Mouse (Mus musculus) thymus, postnatal 0 days (tissue): ENCODE measurements around the gene Engase. TPM values are rescaled to one million over a fixed set of nuclear protein-coding genes. Genes with fewer than 3 reads are reported as not detected.

Experiments used
- DNase-seq: peaks from one replicate; pipeline ENCODE4 v3.0.0-alpha.2; 2015; ENCODE audit warnings: low spot score
- polyA plus RNA-seq: library from polyadenylated mRNA; unstranded; fragments of >200 nt; fragmentation: Nextera tagmentation; extraction: Ambion mirVana; gene quantifications from 2 replicates; pipeline ENCODE4 v1.2.1, GENCODE M21; 2015

Gene Engase
- polyA plus RNA-seq, result 16.0 and 17.1 TPM in 2 replicates

DNA sequence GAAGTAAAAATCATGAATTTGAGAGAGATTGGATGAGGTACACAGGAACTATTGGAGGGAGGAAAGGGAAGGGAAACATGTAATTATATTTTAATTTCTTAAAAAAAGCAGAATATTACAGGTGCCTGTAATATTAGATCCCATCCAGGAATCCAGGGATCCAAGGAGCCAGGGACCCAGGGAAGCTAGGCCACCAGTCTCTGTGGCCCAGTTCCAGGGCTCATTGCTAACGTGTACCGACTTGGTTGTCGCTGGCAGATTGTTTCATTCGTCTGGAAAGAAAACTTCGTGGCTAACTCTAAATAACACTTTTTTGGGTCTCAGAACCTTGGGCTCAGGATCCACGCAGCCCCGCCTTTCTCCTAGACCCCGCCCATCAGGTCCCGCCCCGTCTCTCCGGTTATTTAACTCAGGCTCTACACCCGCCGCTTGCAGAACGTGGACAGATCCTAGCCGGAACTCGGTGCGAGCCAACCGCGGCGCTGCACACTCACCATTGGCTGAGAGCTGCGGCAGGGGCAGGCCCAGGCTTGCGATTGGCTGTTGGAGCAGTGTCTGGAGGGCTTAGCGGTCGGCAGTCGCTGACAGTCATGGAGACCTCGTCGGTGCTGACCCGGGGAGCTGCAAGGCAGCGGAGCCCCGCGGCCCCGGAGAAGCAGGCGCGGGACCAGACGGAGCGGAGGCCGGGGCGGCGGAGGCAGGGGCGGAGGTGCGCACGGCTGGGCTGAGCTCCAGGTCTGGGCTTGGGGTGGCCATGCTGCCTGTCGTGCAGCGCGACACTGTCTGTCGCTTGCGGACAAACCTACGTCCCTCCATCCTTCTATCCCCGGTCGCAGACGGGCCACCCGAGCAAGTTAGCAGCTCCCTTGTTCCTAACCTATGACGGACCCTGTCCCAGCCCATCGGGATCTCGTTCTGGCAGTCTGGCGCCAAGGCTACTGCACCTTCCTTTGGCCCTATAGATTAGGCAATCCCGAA is at the start of gene Engase:
Gene Engase, plus strand, starts transcription at position 434 of the 978 bp plus-strand sequence.
- DNase-seq, result peak; percentile 95

DNA sequence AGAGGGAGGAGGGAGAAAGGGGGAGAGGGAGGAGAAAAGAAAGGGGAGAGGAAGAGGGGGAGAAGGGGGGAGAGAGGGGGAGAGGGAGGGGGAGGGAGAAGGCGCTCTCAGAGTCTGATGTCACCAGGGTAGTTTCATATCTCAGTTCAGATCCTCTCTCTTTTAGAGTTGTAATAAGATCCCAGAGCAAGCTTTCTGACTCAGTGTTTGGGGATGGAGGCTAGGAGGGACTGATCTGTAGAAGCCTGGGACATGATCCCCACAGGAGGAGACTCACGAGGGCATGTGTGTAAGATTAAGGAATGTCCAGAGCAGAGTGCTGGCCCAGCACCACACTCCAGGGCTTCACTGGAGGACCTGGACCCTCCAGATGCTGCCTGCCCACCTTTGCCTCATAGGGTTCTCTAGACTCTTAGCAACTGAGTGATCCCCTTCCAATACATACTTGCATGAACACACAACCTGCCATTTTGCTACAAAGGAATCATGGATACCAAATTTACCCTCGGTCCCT is 49.3 kb upstream of the Engase start:
- DNase-seq, result no peak

DNA sequence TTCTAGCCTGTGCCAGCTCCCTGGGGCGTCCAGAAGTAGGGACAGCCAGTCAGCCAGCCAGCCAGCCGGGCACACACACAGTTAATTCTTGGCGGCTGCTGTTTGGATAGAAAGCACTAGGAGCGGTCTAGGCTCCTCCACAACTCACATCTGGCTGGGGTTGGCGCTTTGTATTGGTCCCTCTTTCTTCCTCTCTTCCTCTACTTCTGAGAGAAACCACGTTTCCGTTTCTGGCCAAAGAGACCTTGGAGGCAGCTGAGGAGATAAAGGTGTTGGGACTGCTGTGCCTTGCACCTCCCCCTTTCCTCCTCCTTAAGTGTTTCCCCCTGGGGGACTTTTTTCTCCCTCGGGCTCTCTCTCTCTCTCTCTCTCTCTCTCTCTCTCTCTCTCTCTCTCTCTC is 48.6 kb upstream of the Engase start, which contains the start of gene C1qtnf1:
Gene C1qtnf1, plus strand, starts transcription at position 218 of the 400 bp plus-strand sequence.
- peak; percentile 71 for DNase-seq

DNA sequence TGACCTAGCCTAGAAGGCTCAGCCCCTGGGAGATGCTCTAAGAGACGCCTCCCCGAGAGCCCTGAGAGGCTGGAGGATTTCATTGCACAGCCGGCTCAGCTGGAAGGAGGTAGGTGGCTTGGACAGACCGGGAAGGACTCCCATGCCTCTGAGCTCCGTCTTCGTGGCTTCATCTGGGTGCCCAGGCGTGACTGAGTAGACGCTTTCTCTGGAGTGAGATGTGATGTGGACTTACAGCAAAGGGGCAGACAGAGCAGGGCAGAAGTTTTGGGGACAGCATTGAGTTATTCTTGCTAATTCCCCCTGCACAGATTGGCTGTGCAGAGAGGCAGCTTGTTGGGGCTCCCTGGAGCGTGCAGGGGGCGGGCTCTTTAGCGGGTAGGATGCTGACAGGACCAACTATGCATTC is 48.2 kb upstream of the Engase start:
- no peak for DNase-seq

DNA sequence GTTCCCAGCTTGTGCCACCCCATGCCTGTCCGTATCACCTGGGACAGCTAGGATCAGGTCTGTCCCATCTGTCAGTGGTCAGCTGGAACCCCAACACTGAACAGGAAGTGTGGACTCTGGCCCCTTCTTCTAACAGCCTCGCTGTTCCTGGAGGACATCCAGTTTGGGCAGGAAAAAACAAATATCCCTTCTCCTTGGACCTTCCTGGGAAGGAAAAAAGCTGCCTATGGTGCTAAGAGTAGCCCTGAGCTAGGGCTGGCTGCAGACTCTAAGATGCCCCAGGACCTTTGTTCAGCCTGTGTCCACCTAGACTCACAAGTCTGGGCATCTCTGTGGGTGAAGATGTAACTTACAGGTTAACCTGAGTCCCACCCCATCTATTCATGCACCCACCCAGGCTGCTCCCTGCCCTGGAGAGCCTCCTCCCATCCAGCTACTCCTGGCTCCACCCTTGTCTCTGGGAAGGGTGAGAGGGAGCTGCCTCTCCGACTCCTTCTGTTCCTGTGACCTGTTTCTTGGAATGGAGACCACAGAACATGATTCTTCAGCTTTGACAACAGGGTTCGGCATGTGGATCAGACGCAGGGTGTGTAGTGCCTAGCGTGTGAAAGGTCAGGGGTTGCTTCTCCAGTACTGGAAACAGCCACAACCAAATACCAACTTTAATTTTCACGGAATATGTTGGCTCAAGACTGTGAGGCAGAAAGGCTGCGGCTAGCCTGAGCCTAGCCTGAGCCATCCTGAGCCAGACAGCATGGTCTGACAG is 47.5 kb upstream of the Engase start:
- no peak for DNase-seq

DNA sequence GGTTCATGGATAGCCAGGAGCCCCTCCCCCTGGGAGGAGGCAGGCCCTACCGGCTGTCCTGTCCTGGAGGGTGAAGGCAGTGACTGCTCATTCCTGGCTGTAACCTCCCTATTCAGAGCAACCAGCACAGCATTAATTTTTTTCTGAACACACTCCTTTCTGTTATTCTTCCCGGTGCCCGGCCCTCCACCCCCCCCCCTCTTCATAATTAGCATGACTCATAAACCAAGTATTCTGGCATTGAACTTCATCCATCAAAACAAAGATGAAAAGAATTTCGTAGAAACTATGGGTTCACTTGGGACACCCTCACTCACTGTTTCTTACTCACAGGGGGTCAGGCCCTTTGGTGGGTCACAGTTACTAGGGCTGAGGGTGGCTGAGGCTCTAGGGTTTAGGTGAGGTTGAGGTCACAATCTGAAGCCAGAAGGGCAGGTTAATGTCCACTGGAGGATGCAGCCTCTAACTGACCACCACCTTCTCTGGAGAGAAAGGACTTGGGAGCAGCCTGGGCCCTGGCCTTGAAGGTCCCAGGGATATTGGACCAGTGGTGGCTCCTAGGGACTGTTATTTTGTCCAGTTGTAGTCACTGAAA is 46.2 kb upstream of the Engase start:
- DNase-seq, result no peak

DNA sequence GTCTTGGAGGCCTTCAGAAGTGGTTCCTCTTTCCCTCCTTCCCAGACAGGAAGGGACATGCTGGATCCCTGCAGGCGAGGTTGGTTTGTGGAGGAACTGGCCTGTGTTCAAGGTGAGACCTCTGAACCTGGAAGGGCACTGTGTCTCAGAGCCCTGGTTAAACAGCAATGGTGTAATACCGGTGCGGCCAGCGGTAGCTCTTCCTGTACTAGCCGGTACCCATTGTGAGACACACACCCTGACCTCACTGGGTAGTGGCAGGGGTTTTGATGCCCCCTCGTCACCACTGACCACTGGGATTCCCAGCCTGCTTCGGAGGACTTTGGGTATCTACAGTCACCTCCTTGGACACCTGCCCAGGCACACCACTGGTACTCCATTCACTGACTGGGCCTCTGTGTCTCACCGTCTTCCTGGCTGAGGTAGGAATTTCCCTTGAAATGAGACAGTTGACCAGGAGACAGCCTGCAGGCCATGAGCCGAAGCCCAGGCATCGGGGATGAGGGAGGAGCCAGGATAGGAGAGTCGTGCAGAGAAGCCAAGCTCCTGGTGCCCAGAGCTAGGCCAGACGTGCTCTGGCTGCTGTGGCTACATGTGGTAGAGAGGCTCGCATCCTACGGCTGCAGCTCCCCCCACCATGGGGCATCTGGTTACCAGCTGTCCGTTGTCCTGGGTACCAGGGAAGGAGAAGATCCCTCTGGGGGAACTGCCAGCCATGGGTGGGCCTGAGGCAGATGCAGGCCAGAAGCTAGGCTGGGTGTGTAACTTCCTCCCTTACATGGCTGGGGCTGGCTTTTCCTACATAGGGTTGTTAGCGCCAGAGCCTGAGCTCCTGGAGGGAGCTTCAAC is 45.3 kb upstream of the Engase start:
- DNase-seq, result no peak

DNA sequence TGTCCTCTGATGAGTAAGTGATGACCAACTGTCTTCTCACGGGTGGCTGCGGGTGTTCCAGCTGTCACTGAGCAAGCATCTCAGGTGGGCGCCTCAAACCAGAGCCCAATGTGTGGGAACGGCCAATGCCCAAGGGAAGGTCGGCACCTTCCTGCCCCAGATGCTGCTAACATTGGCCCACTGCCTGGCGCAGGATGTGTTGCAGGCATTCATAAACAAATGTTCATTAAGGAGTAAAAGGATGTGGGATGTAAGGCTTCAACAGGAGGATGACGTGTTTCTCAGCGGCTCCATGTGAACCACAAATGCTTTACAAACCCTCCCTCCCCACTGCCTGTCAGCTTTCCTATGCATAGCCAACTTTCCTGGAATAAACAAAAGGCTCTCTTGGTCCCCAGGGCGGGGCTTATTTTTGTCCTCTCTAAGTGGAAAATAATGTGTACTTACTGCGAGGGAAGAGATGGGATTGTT is 43.2 kb upstream of the Engase start:
- DNase-seq, result no peak

DNA sequence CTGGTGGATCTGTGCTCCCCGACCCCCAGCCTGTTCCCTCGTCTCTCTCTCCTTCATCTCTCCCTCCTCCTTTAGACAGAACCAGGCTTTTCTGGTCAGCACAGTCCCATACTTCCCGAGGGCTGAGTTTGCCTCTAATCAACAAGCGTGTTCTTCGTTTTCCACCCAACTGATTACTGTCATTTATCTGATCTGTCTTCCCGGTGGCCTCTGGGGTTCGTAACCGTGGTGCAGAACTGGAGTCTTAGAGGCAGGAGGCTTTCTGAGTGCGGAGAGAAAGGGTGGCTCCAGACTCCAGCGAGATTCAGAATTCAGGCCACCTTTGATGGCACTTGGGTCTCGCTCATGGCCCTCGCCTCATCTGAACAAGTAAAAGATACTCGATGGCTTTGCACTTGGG is 42.5 kb upstream of the Engase start:
- DNase-seq, result no peak

DNA sequence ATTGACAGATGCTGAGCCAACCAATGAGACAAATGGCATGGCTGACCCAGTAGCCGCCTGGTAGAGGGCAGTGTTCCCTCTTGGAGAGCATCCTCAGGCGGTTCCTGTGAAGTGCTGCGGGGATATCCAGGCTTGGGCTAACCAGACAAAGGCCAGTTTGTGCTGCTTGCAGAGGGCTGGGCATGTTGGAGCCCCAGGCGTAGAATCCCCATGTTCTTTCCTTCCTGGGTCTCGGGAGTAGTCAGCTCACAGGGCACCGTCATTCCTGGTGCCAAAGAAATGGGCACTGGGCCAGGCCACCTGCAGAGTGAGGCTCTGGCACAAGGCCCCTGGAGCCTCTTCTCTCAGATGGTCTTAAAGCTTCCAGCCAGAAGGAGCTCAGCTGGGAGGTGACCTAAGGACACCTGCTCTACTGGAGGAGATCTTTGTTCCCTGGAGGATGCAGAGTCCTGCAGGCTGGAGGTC is 40.1 kb upstream of the Engase start:
- DNase-seq, result no peak

DNA sequence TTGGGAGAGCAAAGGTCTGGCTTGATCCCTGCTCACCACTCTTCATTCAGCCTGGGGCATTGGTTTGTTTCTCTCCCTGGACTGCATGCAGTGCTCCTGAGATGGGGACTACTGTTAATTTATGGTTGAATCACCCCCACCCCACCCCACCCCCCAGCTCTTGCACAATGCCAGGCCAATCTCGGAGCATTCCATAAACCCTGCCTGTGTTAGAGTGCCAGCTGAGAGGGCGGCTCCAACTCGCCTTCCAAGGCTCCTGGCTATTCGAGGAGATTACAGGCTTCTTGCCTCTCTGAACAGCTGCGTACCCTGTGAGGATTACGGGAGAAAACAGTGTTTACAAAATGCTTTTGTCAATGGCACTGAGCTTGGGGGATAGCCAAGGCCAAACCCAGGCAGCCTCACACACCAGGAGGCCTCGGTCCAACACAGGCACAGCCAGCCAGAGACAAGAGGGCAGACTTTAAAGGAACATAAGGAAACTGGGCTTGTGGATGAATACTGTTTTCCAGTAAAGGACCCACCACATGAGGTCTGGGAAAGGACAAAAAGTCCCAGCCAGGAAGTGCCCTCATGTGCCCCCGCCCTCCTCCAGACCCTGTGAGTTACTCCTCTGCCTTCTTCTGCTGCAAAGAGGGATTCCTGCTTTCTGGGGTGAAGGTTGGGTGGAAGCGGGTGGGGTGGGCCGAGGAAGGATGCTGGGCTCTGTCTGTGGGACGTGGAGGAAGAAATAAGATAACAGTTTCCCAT is 37.8 kb upstream of the Engase start:
- no peak for DNase-seq

DNA sequence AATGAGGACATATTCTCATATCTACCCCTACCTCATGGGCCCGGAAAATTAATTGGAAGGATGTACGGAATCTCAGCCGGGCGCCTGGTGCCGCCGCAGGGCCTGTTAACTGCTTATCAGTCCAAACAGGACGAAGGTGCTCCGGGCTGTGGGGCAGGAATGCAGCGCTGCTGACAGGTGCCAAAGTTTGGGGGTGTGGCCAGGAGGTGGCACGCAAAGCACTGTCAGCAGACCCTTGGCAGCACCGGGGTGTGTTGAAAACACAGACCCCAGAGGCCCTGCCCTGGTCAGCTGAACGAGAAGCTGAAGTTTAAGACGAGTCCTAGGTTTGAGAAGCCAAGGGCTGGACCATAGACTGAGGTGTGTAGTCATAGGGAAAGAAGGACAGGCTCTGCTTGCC is 33.9 kb upstream of the Engase start:
- DNase-seq, result no peak

DNA sequence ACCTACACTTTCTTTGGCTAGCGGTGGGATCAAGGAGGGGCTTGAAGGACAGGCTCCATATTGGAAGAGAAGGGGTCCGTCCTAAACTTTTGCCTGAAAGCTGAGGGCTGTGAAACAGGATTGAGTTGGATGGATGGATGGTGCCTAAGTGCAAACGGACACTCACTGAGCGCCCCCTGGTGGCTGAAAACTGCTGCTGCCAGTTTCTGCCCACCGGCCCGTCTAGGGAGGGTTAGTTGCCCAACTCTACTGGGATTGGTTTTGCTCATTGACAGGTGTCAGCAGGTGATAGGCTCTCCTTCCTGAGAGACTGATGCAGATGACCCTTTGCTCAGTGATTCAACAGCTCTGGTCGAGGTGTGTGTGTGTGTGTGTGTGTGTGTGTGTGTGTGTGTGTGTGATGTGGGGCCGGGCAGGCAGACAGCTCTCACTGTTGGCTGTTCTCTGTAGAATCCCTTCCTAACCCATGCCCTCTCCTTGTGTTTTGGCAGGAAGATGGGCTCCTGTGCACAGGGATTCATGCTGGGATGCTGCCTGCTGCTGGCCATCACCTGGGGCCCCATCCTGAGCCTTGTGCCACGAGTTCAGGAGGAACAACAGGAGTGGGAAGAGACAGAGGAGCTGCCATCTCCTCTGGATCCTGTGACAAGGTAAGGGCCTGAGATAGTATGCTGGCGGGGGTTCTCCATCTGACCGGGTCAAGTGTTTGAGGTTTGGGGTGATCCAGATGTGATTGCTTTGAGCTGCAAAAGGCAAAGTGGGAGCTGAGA is 33.2 kb upstream of the Engase start:
- peak; percentile 74 for DNase-seq

DNA sequence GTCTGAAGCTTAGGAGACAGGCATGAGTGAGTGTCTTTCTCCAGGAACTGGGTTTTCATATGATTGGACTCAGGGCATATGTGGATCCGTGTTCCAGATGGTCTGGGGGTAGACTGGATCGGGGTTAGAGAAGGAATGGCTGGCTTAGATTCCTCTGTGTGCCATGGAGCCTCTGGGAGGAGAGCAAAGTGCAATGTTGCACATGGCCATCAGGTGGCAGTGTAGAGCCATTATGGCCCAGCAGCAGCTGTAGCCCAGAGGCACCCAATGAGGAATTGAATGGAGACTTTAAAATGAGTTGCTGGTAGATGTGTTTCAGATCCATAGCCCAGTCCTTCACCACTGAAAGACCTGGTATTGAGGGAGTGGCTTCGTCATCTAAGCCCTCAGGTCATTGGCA is 30.8 kb upstream of the Engase start:
- peak; percentile 77 for DNase-seq

DNA sequence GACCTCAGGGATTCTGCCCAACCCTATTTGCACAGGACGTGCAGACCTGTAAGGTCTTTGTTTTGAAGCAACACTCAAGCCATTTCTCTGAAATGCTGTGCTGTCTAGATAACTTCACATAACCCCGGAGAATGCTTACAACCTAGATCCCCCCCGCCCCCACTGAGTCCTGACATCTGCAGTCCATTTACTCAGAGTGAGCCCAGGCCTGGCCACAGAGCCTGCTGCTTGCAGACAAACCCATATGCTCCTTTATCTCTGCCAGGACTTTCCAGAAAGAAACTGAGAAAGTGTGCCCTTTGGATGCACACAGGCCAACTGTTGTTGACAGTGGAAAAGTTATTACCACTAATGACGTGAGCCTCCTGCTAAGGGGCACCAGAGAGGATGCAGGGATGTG is 29.3 kb upstream of the Engase start:
- DNase-seq, result no peak

DNA sequence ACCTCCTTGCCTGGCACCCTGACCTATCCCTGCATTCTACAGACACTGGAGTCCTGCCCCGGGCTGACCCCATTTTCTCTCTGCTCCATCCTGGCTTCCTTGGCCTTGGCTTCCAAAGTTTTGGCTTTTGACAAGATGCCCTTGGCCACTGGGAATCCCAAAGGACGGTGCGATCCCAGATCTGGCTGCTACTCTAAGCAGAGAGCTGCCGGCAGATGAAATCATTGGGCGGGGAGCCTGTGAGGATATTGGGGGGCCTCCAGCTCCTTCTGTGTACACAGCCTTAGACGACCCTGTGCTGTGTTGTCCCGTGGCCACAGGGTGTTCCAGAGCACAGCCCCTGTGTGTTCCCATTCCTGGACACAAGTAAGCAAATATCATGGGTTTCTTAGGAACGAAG is 28.2 kb upstream of the Engase start:
- DNase-seq, result no peak

DNA sequence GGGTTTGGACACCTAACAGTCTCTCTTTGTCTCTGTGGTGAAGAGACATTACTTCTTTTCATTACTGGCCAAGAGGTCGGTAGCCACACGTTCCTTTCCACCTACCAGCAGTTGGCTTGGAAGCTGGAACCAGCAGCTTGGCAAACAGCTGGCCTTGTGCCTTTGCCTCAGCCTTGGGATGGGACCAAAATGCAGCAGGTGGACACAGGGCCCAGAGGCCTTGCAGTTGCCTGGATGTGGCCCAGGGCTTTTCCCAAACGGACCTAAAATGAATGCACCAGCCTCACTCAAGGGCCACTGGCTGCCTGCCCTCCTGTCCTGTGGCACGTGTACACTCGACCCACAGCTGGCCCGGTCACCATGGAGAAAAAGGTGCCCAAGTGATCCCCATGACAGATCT is 25.4 kb upstream of the Engase start:
- DNase-seq, result no peak

DNA sequence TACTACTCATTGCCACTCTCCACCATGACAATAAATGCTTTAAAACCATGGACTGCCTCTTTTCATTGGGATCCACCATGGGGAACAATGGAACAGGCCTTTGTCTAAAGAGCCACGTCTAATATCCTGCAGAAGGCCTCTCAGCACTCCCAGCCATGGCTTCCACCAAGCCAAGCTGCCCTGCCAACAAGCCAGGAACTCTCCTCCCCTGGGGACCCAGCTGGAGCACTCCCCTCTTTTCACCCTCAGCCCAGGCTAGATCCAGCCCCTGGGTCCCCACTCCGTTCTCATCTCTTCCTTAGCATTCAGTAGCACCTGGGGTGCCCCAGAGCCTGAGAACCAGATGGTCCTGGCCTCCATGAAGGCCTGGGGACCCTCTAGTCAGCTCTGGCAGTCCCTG is 23.7 kb upstream of the Engase start:
- no peak for DNase-seq
